Mouse (Mus musculus) cortical plate, adult 2 months (tissue): ENCODE results near the gene Adtrp. TPM values are rescaled to one million over a fixed set of nuclear protein-coding genes. Genes with fewer than 3 reads are reported as not detected.

Experiments
- H3K27ac ChIP-seq: fragments of 200-500 bp; 2 replicates; pipeline ENCODE4 v1.5.1; 2012; ENCODE audit warnings: low read length, control low read depth, inconsistent platforms; ENCODE audit not compliant: insufficient read depth
- H3K4me1 ChIP-seq: fragments of 200-500 bp; 2 replicates; pipeline ENCODE4 v1.6.1; 2011; ENCODE audit warnings: low read length; ENCODE audit not compliant: control insufficient read depth, insufficient read depth
- H3K4me3 ChIP-seq: fragments of 200-500 bp; 2 replicates; pipeline ENCODE4 v1.5.1; 2011; ENCODE audit warnings: mild to moderate bottlenecking, low read length, control low read depth; ENCODE audit not compliant: insufficient read depth
- CTCF ChIP-seq: fragments of 200-500 bp; IDR thresholded peaks from 2 replicates; pipeline ENCODE4 v1.5.1; 2011; ENCODE audit warnings: mild to moderate bottlenecking, control low read depth, low read length; ENCODE audit not compliant: insufficient read depth; ENCODE audit errors: extremely low read depth
- POLR2A ChIP-seq: fragments of 200-500 bp; IDR thresholded peaks from 2 replicates; pipeline ENCODE4 v1.6.1; 2011; ENCODE audit warnings: mild to moderate bottlenecking, low read length, control low read depth; ENCODE audit not compliant: insufficient read depth; ENCODE audit errors: extremely low read depth
- polyA plus RNA-seq: library from polyadenylated mRNA; depleted of rRNA; stranded (reverse); fragments of >200 nt; gene quantifications from 2 replicates; pipeline ENCODE4 v1.2.3, GENCODE M21; 2012

Gene Adtrp
- polyA plus RNA-seq, 1 experiment: 0.48 TPM

DNA sequence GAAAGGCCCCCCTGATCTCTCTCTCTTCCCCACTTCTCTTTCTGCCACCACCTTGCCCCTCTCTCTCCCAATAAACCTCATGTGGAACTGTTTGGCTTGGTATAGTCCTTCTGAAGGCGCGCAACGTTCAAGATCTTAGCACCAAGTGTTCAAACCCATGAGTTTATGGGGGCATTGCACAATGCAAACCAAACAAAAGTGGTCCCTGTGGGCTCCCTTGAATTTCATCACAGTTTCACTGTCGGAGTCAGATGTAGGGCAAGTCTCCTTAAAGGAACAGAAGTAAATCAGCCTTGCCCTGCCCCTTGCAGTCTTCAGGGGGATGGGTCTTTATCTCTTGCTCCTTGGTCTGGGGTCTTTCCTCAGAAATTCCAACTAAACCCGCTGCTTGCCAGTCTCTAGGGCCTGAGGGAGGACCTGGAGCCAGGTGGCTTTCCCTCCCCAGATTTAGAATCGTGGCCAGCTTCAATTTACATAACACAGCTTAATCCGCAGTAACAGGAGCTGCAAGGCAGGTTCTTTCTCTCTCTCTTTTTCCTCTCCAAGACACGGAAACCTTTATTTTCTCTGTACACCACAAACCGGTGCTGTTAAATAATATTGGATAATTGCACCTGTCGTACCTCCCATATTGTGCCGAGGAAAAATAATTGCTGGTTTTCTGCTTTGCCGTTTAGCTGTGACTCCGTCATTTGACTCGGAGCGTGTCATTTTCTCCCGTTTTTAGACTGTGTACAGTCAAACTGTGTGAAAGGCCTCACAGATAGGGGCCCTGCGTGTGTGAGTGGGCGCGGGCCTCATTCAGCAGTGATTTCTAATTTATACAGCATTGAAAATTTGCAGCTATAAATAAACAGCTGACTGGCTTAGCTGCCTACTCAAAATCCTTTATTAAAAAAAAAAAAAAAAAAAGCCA lies 88.7 kb downstream of the Adtrp start:
- H3K4me3 ChIP-seq: no peak overlapping the region
- no peak for TF ChIP-seq POLR2A
- no peak for TF ChIP-seq CTCF
- H3K4me1 ChIP-seq: peaks cover 6% of the 10 kb centered on the region; the same call in 1 of the 2 replicates
- 0 out of 2 replicates have a peak overlapping the region, but pooled peaks have one; percentile 17 for H3K27ac ChIP-seq

DNA sequence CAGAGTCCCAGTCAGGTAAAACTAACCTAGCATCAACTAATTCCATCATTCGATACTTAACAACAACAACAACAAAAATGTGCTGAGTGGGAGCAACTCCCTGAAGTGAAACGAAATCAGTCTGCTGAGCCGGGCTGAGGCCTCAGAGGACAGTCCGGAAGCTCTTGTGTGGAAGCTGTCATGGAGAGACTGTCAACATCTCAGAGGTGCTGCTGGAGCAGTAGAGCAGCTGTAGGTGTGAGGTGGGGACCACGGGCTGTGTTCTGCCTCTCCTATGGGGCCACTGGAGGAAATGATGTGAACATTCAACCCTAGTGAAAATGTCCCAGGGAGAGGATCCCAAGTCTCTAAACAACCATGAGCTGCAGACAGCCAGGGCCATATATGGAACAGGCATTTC lies 94.4 kb downstream of the Adtrp start:
- H3K4me1 ChIP-seq: no peaks in the 10 kb centered on the region
- H3K27ac ChIP-seq: no peak overlapping the region
- TF ChIP-seq POLR2A: no peak
- no peak for TF ChIP-seq CTCF
- H3K4me3 ChIP-seq: no peak overlapping the region

DNA sequence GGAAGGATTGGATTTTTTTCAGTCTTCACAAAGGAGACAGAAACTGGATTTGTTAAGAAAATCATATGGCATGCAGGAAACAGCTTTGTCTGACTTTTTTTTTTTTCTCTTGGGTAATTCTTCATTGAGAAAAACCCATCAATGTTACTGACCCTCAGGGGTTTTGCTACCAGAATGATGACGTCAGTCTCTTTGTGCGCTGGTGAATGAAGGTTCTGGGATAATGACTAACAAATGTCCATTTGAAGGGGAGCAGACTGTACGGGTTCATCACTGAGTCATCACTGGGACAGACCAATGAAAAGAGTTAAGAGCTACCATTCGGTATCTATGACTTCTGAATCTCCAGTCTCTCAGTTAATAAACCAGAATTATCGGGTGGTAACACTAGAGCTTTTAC lies 97.0 kb downstream of the Adtrp start:
- H3K27ac ChIP-seq: no peak overlapping the region
- TF ChIP-seq CTCF: no peak
- TF ChIP-seq POLR2A: no peak
- H3K4me1 ChIP-seq: peaks cover 2% of the 10 kb centered on the region; the same call in 1 of the 2 replicates
- no peak overlapping the region for H3K4me3 ChIP-seq

DNA sequence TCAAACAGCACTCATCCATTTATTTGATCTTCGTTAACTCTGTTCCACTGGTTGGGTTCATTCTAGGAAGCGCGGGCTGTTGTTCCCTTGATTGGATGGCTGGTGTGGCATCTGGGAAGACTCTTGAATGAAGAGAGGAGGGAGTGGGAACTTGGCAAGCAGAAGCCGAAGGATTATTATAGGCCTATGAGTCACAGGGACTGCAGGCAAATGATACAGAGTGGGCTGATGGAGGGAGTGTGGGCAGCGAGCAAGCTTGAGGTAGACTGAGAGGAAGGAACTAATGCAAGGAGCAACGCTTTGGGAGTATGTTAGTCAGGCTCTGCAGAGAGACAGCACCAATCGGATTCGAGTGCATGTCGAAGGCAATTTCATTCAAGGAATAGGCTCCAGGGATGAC lies 98.6 kb downstream of the Adtrp start:
- Histone ChIP-seq H3K4me3 (no peak overlapping the region), H3K27ac (no peak overlapping the region), H3K4me1 (peaks cover 2% of the 10 kb centered on the region; the same call in 1 of the 2 replicates)
- TF ChIP-seq POLR2A (no peak), CTCF (no peak)

DNA sequence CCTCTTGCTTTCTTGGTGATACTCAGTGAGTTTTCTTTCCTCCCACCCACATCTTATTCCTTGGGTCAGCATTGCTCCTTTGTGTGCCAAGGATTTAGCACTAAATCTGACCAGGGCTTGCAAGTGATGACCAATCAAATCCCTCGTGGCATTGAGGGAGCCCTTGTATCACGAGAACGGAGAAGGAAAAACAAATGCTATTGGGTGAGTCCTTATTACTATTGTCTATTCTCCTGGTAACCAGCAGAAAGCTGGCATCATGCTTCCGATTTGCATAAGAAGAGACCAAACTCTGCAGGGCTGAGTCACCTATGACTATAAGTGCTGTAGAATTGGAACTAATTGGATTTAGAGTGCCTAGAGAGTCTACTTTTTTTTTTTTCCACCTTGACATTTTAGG lies 99.8 kb downstream of the Adtrp start:
- peaks cover 2% of the 10 kb centered on the region; the same call in 1 of the 2 replicates for H3K4me1 ChIP-seq
- TF ChIP-seq CTCF: no peak
- no peak for TF ChIP-seq POLR2A
- no peak overlapping the region for H3K4me3 ChIP-seq
- H3K27ac ChIP-seq: no peak overlapping the region

DNA sequence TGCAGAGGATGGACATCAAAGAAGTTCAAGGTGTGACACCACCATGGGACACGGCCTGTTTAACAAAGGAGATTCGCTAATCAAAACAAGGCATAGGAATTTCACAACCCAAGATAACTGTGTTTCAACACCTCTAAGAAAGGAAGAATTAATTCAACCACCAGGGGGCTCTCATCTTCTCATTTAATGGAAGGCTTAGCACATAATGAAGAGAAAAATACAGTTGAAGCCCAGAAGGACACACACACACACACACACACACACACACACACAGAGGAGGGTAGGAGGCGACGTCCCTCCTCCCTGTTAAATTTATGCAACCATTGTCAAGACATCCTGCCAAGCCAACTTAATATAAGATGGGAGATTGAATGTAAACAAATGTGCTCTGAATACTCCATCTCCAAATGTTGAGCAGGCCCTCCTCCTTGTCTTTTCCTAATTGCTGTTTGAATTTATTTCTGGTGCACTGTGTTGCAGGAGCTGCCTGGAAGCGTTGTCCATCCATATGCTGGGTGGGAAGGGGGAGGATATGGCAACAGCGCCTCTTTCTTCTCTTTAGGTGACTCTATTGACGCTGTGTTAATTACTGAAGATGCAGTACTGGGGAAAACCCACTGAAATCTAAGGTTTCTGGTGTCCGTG lies 100.4 kb downstream of the Adtrp start:
- no peak overlapping the region for H3K4me3 ChIP-seq
- peaks cover 2% of the 10 kb centered on the region; the same call in 1 of the 2 replicates for H3K4me1 ChIP-seq
- TF ChIP-seq POLR2A (no peak), CTCF (no peak)
- no peak overlapping the region for H3K27ac ChIP-seq

DNA sequence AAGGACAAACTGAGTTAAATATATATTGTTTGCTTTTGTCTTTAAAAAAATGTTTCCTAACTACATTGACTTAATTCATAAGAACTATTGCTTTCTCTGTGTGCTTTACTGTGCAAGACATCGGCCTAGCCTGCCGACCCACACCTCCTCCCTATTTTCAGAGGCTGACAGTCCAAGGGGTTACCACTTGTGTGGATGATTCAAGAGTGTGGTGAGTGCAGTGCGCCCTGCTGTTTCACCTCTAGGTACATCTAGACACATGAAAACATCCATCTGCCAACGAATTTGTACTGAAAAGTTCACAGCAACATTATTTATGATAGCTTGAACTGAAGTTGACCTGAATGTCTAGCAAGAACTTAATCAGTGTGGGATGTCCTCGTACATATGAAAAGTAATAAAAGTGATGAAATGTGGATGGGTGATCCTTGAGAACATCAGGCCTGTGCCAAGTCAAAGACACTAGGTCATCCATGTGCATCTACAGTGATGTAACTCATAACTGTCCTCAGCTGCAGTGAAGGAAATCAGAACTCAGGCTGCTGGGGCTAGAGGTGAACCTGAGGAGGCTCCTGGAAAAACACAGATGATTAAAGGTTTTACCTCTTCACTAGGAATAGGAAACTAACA lies 106.9 kb downstream of the Adtrp start:
- TF ChIP-seq CTCF (no peak), POLR2A (no peak)
- H3K27ac ChIP-seq: no peak overlapping the region
- no peaks in the 10 kb centered on the region for H3K4me1 ChIP-seq
- H3K4me3 ChIP-seq: no peak overlapping the region

DNA sequence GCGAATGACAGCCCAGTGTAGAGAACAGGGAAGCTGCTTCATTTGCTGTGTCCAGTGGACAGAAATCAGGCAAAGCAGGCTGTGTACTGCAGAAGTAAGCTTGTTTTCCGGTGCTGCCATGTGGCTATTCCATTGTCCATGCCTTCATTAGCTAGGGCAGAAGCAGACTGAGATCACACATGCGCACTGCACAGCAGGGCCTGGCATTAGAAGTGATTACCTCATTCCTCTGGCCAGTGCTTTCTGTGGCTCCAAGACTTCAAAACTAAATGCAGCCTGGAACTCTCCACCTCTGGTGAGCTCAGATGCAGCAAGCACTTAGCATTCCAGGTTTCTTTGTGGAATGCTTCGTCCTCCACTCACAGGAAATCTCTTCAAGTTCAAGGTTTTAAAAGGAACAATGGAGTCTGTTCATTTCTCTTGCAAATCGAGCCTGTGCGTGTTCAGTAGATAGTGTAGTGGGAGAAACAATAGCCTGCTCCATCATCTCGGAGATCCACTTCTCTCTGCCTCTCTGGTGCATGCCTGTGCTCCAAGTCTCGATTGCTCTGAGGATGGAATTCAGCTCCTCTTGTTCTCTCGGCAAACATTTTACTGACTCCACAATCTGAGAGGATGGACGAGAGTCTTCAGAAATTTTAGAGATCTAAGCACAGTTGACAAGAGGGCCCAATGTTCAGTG lies 109.7 kb downstream of the Adtrp start:
- Histone ChIP-seq H3K27ac (no peak overlapping the region), H3K4me1 (no peaks in the 10 kb centered on the region), H3K4me3 (no peak overlapping the region)
- TF ChIP-seq CTCF (no peak), POLR2A (no peak)

DNA sequence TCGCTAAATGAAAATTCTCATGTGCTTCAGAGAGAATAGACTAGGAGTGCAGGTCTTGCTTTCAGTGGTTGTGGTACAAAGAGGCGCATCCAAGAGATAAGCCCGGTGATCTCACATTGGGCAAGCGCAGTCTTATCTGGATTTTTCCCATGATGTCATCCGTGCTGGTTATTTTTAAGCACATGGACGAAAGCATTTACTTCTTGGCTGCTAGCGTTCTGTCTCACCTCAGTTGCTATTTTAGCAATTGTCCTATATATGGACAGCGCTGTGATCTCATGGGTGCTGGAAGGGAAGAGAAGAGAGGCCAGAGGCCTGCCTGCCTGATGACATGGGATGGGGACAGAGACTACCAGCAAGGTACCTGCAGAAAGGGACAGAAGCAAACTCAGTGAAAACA lies 117.8 kb downstream of the Adtrp start:
- H3K27ac ChIP-seq: no peak overlapping the region
- no peaks in the 10 kb centered on the region for H3K4me1 ChIP-seq
- TF ChIP-seq CTCF (no peak), POLR2A (no peak)
- no peak overlapping the region for H3K4me3 ChIP-seq
